Mouse (Mus musculus): ENCODE results near the gene Pkp4. TPM values are rescaled to one million over a fixed set of nuclear protein-coding genes. Genes with fewer than 3 reads are reported as not detected.

Pkp4 gene
- polyA plus RNA-seq, 1 experiment from 2014 or later, result 28.3 TPM

DNA sequence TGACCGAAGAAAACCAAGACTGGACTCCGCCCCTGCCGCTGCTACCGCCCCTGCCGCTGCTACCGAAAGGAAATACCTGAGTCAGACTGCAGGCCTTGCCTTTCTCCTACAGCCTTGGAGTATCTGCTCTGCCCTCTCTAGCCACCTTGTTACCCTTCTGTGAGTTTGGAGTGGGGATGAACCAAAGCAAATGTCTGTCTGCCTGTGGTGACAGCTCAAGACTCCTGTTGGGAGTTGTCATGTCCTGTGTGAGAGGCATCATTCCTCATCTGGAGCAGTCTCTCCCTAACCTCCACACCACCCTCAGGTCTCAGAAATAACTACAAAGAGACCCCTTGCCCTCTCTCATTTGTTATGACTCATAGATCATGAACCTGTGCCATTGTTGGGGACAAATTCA lies 122.3 kb downstream of the Pkp4 start:
- Histone ChIP-seq H3K4me1 (peaks cover 10% of the 10 kb centered on the region), H3K4me2 (no peak overlapping the region), H3K9ac (no peak overlapping the region), H3K9me3 (no peaks in the 10 kb centered on the region), H3K36me3 (no peaks in the 10 kb centered on the region), H3K27me3 (no peaks in the 10 kb centered on the region), H3K27ac (no peak overlapping the region), H3K4me3 (no peak overlapping the region)
- WGBS, result 93% methylated on average over 6 of the region's 6 CpGs
- no peak for ATAC-seq (ENCODE audit: insufficient number of reproducible peaks, insufficient read depth, low FRiP score, low TSS enrichment, low read depth)

DNA sequence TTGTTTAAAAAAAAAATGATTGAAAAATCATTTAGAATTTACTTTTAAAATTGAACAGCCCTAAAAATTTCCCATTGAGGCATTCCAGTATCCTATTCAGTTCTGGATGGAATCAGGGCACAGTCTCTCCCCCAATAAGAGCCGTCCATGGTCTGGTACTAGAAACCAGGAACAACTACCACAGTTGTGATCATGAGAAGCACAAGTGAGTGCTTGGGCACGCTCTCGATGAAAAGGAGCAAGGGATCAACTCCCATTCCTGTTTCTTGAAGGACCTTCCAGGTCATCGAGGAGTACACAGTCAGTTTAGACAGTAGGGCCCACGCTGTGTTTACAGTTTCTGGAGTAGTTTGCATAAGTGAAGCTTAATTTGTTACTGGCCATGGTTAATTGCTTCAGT lies 123.6 kb downstream of the Pkp4 start:
- 95% methylated on average over 5 of the region's 5 CpGs for whole genome bisulfite sequencing
- H3K9ac ChIP-seq, result no peak overlapping the region
- no peak overlapping the region for H3K4me3 ChIP-seq
- H3K4me2 ChIP-seq, result no peak overlapping the region
- H3K36me3 ChIP-seq, result no peaks in the 10 kb centered on the region
- no peak overlapping the region for H3K27ac ChIP-seq
- H3K4me1 ChIP-seq, result peaks cover 10% of the 10 kb centered on the region
- H3K9me3 ChIP-seq, result no peaks in the 10 kb centered on the region
- no peak for ATAC-seq (ENCODE audit: insufficient number of reproducible peaks, insufficient read depth, low FRiP score, low TSS enrichment, low read depth)
- no peaks in the 10 kb centered on the region for H3K27me3 ChIP-seq

DNA sequence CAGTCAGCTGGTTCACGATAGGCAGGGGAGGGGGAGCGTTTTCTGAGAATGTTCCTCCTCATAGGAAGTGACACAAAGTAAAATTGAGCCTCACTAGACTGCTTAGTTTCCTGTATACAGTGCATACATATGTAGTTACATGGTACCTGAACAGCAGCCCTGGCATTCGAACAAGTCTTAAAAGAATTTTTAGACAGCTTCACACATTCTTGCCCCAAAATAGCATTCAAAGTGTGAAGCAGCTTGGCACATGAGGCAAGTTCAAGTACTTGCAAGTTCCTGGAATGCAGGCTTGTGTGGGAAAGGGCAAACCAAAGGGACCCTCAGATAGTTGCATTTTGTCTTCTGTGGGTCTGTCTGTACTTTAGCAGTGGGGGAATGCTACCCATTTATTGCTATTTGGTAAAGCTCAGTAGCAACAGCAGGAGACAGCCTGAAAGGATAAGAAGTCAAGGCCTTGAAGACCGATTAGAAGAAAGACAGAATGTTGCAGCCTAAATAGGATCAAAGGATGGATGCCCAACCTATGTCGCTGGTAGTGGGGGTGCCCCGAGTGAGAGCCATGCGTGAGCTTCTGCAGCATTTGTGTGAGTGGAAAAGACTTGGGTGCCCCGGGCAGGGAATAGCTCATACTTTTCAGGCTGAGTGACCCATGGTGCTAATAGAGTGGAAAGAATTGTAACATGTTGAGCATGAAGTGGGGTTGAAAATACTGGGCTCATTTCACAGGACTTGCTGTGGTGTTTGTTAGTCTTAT lies 124.3 kb downstream of the Pkp4 start:
- Histone ChIP-seq H3K4me2 (no peak overlapping the region), H3K9ac (no peak overlapping the region), H3K4me1 (peaks cover 14% of the 10 kb centered on the region), H3K4me3 (no peak overlapping the region), H3K36me3 (no peaks in the 10 kb centered on the region), H3K27me3 (no peaks in the 10 kb centered on the region), H3K9me3 (no peaks in the 10 kb centered on the region), H3K27ac (no peak overlapping the region)
- 82% methylated on average over 8 of the region's 8 CpGs for WGBS
- ATAC-seq (ENCODE audit: insufficient number of reproducible peaks, insufficient read depth, low FRiP score, low TSS enrichment, low read depth), result no peak

DNA sequence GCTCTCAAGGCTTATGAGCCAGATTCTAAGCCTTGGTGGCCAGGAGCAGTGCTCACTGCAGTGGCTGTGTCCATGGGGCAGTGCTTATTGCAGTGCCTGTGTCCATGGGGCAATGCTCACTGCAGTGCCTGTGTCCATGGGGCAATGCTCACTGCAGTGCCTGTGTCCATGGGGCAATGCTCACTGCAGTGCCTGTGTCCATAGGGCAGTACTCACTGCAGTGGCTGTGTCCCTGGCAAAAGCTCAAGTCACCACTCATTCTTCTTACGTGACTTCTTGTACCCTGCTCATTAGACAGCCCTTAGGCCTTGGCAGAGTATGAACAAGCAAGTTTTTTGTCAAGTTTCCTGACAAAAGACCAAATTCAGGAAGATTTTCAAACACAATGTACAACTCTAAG lies 124.9 kb downstream of the Pkp4 start:
- ATAC-seq (ENCODE audit: insufficient number of reproducible peaks, insufficient read depth, low FRiP score, low TSS enrichment, low read depth), result no peak
- WGBS, result 74% methylated on average over 1 of the region's 1 CpGs
- H3K27me3 ChIP-seq, result no peaks in the 10 kb centered on the region
- H3K27ac ChIP-seq, result no peak overlapping the region
- H3K4me3 ChIP-seq, result no peak overlapping the region
- H3K9ac ChIP-seq, result no peak overlapping the region
- H3K4me1 ChIP-seq, result peaks cover 21% of the 10 kb centered on the region
- no peaks in the 10 kb centered on the region for H3K36me3 ChIP-seq
- H3K9me3 ChIP-seq, result no peaks in the 10 kb centered on the region
- no peak overlapping the region for H3K4me2 ChIP-seq

DNA sequence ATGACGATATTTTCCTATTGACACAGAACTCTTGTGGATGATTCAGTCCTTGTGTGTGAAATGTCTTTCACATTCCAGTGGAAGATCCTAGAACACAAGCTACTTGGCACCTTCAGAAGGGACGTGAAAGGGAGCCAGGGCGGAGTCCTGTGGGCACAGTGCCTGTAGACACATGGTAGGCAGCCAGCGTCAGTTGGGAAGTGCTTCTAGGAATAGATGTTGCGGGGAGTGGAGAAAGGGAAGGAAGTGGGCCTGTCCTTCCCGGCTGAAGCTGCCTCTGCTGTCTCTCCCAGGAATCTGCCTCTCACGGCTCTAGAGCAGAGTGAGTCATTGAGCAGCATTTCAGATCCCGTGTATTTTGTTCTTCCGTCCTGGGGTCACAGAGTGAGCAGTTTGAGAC lies 125.6 kb downstream of the Pkp4 start:
- 61% methylated on average over 9 of the region's 9 CpGs for WGBS
- H3K4me3 ChIP-seq, result no peak overlapping the region
- no peak overlapping the region for H3K4me2 ChIP-seq
- no peak overlapping the region for H3K27ac ChIP-seq
- peaks cover 24% of the 10 kb centered on the region for H3K4me1 ChIP-seq
- 0 out of 2 replicates have a peak overlapping the region, but pooled peaks have one; percentile 36 for H3K9ac ChIP-seq
- no peaks in the 10 kb centered on the region for H3K9me3 ChIP-seq
- ATAC-seq (ENCODE audit: insufficient number of reproducible peaks, insufficient read depth, low FRiP score, low TSS enrichment, low read depth), result no peak
- H3K27me3 ChIP-seq, result no peaks in the 10 kb centered on the region
- no peaks in the 10 kb centered on the region for H3K36me3 ChIP-seq

DNA sequence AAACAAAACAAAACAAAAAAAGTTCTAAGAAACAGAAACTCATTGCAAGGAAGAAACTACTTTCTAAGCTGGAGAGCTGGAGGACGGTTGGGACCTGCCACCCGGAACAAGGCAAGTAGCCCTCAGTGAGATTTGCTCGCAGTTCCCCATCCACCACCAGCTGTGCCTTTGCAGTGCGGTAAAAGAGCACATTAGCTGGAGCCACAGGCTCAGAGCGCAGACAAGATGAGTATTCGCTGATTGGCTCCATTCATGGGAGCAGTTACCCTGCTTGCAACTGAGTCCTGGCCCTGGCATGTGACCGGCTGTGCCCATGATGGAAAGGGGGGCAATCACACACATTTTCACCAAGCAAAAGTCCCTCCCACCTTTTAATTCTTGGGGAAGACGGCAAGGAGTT lies 127.0 kb downstream of the Pkp4 start:
- H3K36me3 ChIP-seq, result no peaks in the 10 kb centered on the region
- H3K9ac ChIP-seq, result no peak overlapping the region
- H3K4me3 ChIP-seq, result no peak overlapping the region
- no peak overlapping the region for H3K27ac ChIP-seq
- 81% methylated on average over 8 of the region's 8 CpGs for WGBS
- peaks cover 24% of the 10 kb centered on the region for H3K4me1 ChIP-seq
- H3K9me3 ChIP-seq, result no peaks in the 10 kb centered on the region
- ATAC-seq (ENCODE audit: insufficient number of reproducible peaks, insufficient read depth, low FRiP score, low TSS enrichment, low read depth), result no peak
- H3K4me2 ChIP-seq, result no peak overlapping the region
- H3K27me3 ChIP-seq, result no peaks in the 10 kb centered on the region

DNA sequence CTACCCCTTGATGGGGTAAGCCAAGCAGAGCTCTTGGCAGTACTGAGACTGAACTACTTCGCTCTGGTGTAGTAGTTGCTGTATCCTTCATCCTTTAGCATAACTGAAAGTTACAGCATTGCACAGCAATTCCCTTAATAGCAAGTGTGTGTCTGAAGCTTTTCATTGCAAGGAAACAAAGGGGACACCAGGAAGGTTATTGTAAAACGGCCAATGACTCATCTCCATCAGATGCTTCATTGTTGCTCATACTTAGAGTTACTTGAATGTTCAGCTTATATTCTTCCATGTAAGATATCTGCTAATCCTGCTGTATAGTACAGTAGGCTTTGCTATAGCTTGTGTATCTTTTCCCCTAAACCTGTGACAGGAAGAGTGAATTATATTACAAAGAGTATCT lies 128.8 kb downstream of the Pkp4 start:
- Histone ChIP-seq H3K4me1 (peaks cover 24% of the 10 kb centered on the region), H3K4me2 (no peak overlapping the region), H3K9ac (no peak overlapping the region), H3K4me3 (no peak overlapping the region), H3K27ac (no peak overlapping the region), H3K27me3 (no peaks in the 10 kb centered on the region), H3K36me3 (no peaks in the 10 kb centered on the region), H3K9me3 (no peaks in the 10 kb centered on the region)
- no peak for ATAC-seq (ENCODE audit: insufficient number of reproducible peaks, insufficient read depth, low FRiP score, low TSS enrichment, low read depth)
- WGBS, result 85% methylated on average over 2 of the region's 2 CpGs

DNA sequence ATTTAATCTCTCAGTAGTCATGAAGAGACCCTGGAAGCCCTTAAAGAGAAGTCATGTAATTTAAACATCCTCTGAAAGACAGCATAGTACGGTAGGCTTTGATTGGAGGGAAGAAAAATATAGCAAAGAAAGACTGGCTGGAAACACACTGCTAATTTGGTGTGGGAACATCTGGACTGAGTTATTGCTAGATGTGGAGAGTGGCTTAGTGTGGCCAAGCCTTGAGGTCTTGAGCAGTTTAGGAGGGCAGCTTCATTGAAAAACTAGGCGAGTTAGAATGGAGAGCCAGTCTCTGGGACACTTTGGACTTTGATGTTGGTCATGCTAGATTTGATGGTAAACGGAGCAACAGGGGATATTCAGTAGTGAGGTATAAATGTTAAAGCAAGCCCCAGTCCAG lies 129.7 kb downstream of the Pkp4 start:
- H3K9me3 ChIP-seq, result no peaks in the 10 kb centered on the region
- H3K36me3 ChIP-seq, result no peaks in the 10 kb centered on the region
- H3K9ac ChIP-seq, result no peak overlapping the region
- H3K4me3 ChIP-seq, result no peak overlapping the region
- ATAC-seq (ENCODE audit: insufficient number of reproducible peaks, insufficient read depth, low FRiP score, low TSS enrichment, low read depth), result no peak
- no peak overlapping the region for H3K27ac ChIP-seq
- H3K4me2 ChIP-seq, result no peak overlapping the region
- no peaks in the 10 kb centered on the region for H3K27me3 ChIP-seq
- peaks cover 19% of the 10 kb centered on the region for H3K4me1 ChIP-seq
- WGBS, result 27% methylated on average over 3 of the region's 3 CpGs

DNA sequence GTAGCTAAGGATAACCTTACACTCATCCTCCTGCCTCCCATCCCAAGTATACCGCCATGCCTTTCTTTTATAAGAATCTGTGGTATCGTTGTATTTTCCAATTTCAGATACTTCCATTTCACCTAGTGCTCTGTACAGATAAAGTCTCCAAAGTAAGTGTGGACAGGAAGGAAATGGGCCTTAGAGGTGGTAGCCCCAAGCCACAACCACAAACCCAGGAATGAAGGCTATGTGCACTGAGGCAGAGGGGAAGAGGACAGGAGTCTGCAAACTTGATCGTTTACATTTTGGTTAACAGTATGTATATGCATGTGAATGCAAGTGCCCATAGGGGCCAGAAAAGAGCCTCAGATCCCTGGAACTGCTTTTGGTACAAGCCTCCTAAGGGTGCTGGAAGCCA lies 139.2 kb downstream of the Pkp4 start:
- Histone ChIP-seq H3K9ac (no peak overlapping the region), H3K4me1 (no peaks in the 10 kb centered on the region), H3K27me3 (no peaks in the 10 kb centered on the region), H3K4me2 (no peak overlapping the region), H3K27ac (no peak overlapping the region), H3K4me3 (no peak overlapping the region), H3K36me3 (no peaks in the 10 kb centered on the region), H3K9me3 (no peaks in the 10 kb centered on the region)
- no peak for ATAC-seq (ENCODE audit: insufficient number of reproducible peaks, insufficient read depth, low FRiP score, low TSS enrichment, low read depth)
- 89% methylated on average over 3 of the region's 3 CpGs for WGBS

DNA sequence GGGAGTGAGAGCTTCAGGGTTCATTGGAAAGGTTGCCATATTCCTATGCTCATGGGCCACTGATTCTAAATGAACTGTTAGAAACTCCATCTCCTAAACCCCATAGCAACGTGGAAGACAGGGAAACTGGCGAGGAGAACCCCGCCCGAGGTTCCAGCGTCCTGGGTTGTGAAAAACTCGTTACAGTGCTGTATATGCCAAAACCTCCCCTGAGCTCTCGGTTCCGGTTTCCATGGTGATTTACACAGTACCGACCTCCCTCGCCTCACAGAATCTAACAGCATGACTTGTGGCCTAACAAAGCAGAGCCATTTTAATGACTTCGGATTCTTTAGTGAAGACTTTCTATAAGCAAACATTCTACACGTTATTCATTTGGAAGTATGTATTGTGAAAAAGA lies 141.0 kb downstream of the Pkp4 start:
- Histone ChIP-seq H3K27ac (no peak overlapping the region), H3K36me3 (peaks cover 9% of the 10 kb centered on the region), H3K4me1 (no peaks in the 10 kb centered on the region), H3K9ac (no peak overlapping the region), H3K9me3 (no peaks in the 10 kb centered on the region), H3K4me3 (no peak overlapping the region), H3K4me2 (no peak overlapping the region), H3K27me3 (no peaks in the 10 kb centered on the region)
- ATAC-seq (ENCODE audit: insufficient number of reproducible peaks, insufficient read depth, low FRiP score, low TSS enrichment, low read depth), result no peak
- 68% methylated on average over 12 of the region's 12 CpGs for WGBS

DNA sequence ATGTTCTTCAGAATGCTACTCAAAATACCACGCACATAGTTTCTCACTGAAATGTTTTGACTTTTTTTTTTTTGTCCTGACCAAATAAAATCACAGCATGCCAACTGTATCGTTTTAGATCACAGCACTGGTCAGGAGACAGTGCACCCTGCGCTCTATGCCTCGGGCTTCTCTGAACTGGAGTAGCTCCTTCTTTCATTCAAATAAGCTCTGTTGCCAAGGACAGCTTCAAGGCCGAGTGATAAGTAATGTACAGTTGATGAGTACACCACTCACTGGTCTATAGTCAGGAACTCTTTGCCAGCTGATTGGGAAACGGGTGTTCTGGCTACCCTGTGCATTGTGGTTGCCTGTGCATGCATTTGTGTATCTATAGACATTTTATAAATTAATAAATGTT lies 141.8 kb downstream of the Pkp4 start:
- Histone ChIP-seq H3K9ac (no peak overlapping the region), H3K4me1 (no peaks in the 10 kb centered on the region), H3K27ac (no peak overlapping the region), H3K4me3 (no peak overlapping the region), H3K9me3 (no peaks in the 10 kb centered on the region), H3K36me3 (peaks cover 16% of the 10 kb centered on the region), H3K27me3 (no peaks in the 10 kb centered on the region), H3K4me2 (no peak overlapping the region)
- WGBS, result 80% methylated on average over 6 of the region's 6 CpGs
- ATAC-seq (ENCODE audit: insufficient number of reproducible peaks, insufficient read depth, low FRiP score, low TSS enrichment, low read depth), result no peak

DNA sequence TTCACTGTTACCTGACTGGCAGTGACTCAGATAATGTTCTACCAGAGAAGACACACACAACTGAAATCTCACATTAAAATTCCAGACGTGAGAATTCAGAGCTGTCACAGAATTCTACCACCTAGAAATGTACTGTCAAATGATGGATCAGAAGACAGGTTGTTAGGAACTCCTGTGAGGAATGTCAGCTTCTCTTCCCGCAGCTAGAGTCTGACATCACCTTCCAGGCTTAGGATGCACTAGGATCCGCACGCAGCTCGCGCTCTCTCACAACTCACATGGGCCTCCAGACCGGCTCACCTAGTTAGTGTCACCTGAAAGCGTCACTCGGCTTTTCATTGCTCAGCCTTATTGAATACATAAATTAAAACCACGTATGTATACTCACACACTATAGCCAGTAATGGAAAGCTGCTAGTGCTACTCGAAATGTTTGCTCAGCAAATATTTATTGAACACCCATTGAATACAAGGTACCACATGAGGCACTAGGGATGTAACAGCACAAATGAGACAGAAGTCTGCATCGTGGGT lies 142.9 kb downstream of the Pkp4 start:
- H3K27me3 ChIP-seq, result no peaks in the 10 kb centered on the region
- no peaks in the 10 kb centered on the region for H3K4me1 ChIP-seq
- no peaks in the 10 kb centered on the region for H3K9me3 ChIP-seq
- no peak overlapping the region for H3K4me3 ChIP-seq
- WGBS, result 89% methylated on average over 12 of the region's 12 CpGs
- peaks cover 28% of the 10 kb centered on the region for H3K36me3 ChIP-seq
- H3K9ac ChIP-seq, result no peak overlapping the region
- no peak for ATAC-seq (ENCODE audit: insufficient number of reproducible peaks, insufficient read depth, low FRiP score, low TSS enrichment, low read depth)
- no peak overlapping the region for H3K4me2 ChIP-seq
- no peak overlapping the region for H3K27ac ChIP-seq

Data from embryonic facial prominence, embryonic 13.5 days (tissue).